In the genomic region with DNA sequence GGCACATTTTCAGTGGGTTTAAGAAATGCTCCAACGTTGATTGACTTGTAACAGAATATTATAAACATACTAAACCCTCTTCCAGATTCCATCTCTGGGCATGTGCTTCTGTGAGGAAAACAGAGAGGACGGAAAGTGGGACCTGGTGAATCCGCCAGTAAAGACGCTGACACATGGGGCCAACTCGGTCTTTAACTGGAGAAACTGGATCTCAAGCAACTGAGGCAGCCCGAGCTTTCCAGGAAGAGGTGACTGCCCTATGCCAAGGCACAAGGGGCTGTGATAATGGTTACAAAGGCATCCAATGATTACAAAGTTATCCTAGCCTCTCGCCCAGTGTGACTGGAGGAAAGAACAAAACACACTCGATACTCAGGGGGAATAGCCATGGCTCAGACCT, we compare ENCODE assay signal across 19 mouse cellular contexts. TPM values are rescaled to one million over a fixed set of nuclear protein-coding genes. Genes with fewer than 3 reads are reported as not detected.
"Had no signal": no experiment of that assay in that cellular context is flagged by ENCODE, and none has a peak within 500 bp of the region (broad histone marks: within the 10 kb centered on the region; RNA-seq: fewer than 3 reads in every experiment).

No protein-coding gene starts in this region.

- DNase-seq: left cerebral cortex, postnatal 4 days; liver; liver, embryonic 13.5 days; liver, postnatal 0 days; lung, adult 18-20 months; lung, adult 2 months; lung, embryonic 14.5 days; lung, postnatal 10 days; lung, postnatal 14 days; lung, postnatal 36 days; lung, postnatal 4 days; midbrain, embryonic 14.5 days had no signal

RNA-seq across cellular contexts. Expression of gene Ubash3a, which starts 33.5 kb away (rescaled TPM):
- total RNA-seq: left cerebral cortex, postnatal 10 days; left cerebral cortex, postnatal 14 days; left cerebral cortex, postnatal 25 days; left cerebral cortex, postnatal 36 days; left cerebral cortex, postnatal 4 days; midbrain, postnatal 0 days had no signal

RNA-seq across cellular contexts. Expression of gene Rsph1, which starts 36.0 kb away (rescaled TPM):
- total RNA-seq: liver, adult 2 months; monocyte, adult 5-6 weeks had no signal

RNA-seq across cellular contexts. Expression of gene Tmprss3, which starts 42.4 kb away (rescaled TPM):
- total RNA-seq: left cerebral cortex, postnatal 10 days; left cerebral cortex, postnatal 36 days; left cerebral cortex, postnatal 4 days; liver, adult 2 months; monocyte, adult 5-6 weeks had no signal
